Mouse (Mus musculus) thymus, adult 2 months (tissue): ENCODE measurements around the gene Ankrd44.

ENCODE experiments used
- CTCF ChIP-seq: fragments of 200-500 bp; IDR thresholded peaks from 2 replicates; pipeline ENCODE4 v1.5.1; 2012; ENCODE audit warnings: mild to moderate bottlenecking, control low read depth, low read length, moderate library complexity, borderline replicate concordance; ENCODE audit not compliant: control insufficient read depth, poor library complexity, insufficient read depth; ENCODE audit errors: extremely low read depth
- POLR2A ChIP-seq: fragments of 200-500 bp; IDR thresholded peaks from 2 replicates; pipeline ENCODE4 v1.6.1; 2012; ENCODE audit warnings: mild to moderate bottlenecking, low read length, control low read depth, moderate library complexity; ENCODE audit not compliant: control insufficient read depth, poor library complexity, insufficient read depth; ENCODE audit errors: extremely low read depth

- TF ChIP-seq CTCF (no peak), POLR2A (no peak)
Observed at GRCm38 (mm10) chr1:54887873-54888272, 38.3 kb downstream of the Ankrd44 start.
